Mouse (Mus musculus) ES-E14 (cell line): ENCODE results near the gene Ahr.

Experiments
- CHD2 ChIP-seq: IDR thresholded peaks from 2 replicates; pipeline ENCODE4 v1.6.1; 2014; ENCODE audit warnings: mild to moderate bottlenecking, low read depth, low read length, inconsistent platforms
- HCFC1 ChIP-seq: IDR thresholded peaks from 2 replicates; pipeline ENCODE4 v1.6.1; 2012; ENCODE audit warnings: low read length, inconsistent platforms, borderline replicate concordance; ENCODE audit not compliant: insufficient read depth
- MAFK ChIP-seq: IDR thresholded peaks from 2 replicates; pipeline ENCODE4 v1.6.1; 2014; ENCODE audit warnings: mild to moderate bottlenecking, low read depth, low read length, inconsistent platforms; ENCODE audit not compliant: insufficient read depth
- ZC3H11A ChIP-seq: IDR thresholded peaks from 2 replicates; pipeline ENCODE4 v1.6.1; 2012; ENCODE audit warnings: low read depth, mild to moderate bottlenecking, inconsistent platforms, low read length, borderline replicate concordance

GRCm38 (mm10) chr12:35578826-35579225 is 44.0 kb upstream of the Ahr start:
- TF ChIP-seq ZC3H11A, result no peak
- no peak for TF ChIP-seq HCFC1
- TF ChIP-seq CHD2, result no peak
- no peak for TF ChIP-seq MAFK
